9 mouse cellular contexts compared by ENCODE assay signal in genomic region chr9:20973682-20974075, GRCm38 (mm10). TPM values are rescaled to one million over a fixed set of nuclear protein-coding genes. Genes with fewer than 3 reads are reported as not detected.
DNase-seq lines count a peak whose midpoint lies in the region; ATAC-seq and TF ChIP-seq lines count a peak whose summit lies in the region.
"Had no signal": no experiment of that assay in that cellular context is flagged by ENCODE, and none has a peak within 500 bp of the region (broad histone marks: within the 10 kb centered on the region; RNA-seq: fewer than 3 reads in every experiment).

No protein-coding gene starts in this region.

- 52% methylated on average over 6 of the region's 6 CpGs for WGBS in forebrain, embryonic 12.5 days
- WGBS in forebrain, embryonic 16.5 days = 52% methylated on average over 5 of the region's 6 CpGs

- H3K36me3 ChIP-seq in forebrain, embryonic 12.5 days (replicated peaks) = no peaks in the 10 kb centered on the region
- H3K36me3 ChIP-seq in forebrain, embryonic 16.5 days (ENCODE audit: control insufficient read depth, insufficient read depth) = no peaks in the 10 kb centered on the region

- TF ChIP-seq POLR2A in brain, embryonic 14.5 days (IDR thresholded peaks at IDR 0.05; ENCODE audit: borderline replicate concordance, extremely low read depth, insufficient read depth, insufficient read length, poor library complexity, severe bottlenecking) = no peak

- TF ChIP-seq CTCF in brain, embryonic 14.5 days (IDR thresholded peaks at IDR 0.05; ENCODE audit: borderline replicate concordance, extremely low read depth, insufficient read depth, insufficient read length) = no peak

- DNase-seq in brain, embryonic 14.5 days (ENCODE audit: low read depth) = peak; percentile 1
- DNase-seq in heart, postnatal 4 days = peak; percentile 35
- DNase-seq in lung, postnatal 36 days = peak; percentile 47
- no peak for DNase-seq in spleen, adult 12 weeks (ENCODE audit: low spot score)
- DNase-seq in left cerebral cortex, adult 9 months (ENCODE audit: low spot score in 2 of 2) = no peak
- no peak for DNase-seq in right cerebral cortex, postnatal 14 days

- H3K9me3 ChIP-seq in forebrain, embryonic 12.5 days = no peaks in the 10 kb centered on the region
- no peaks in the 10 kb centered on the region for H3K9me3 ChIP-seq in forebrain, embryonic 16.5 days (ENCODE audit: control insufficient read depth, low read length)

- H3K4me2 ChIP-seq in forebrain, embryonic 12.5 days = peak overlapping the region; percentile 6; the same call in 1 of the 2 replicates
- H3K4me2 ChIP-seq in forebrain, embryonic 16.5 days (ENCODE audit: low read length) = no peak overlapping the region

- no peak overlapping the region for H3K9ac ChIP-seq in forebrain, embryonic 12.5 days
- H3K9ac ChIP-seq in forebrain, embryonic 16.5 days (replicated peaks; ENCODE audit: low read depth, low read length) = no peak overlapping the region

- 0 out of 2 replicates have a peak overlapping the region, but pooled peaks have one; percentile 1 for H3K4me3 ChIP-seq in forebrain, embryonic 12.5 days (replicated peaks)
- H3K4me3 ChIP-seq in forebrain, embryonic 16.5 days (replicated peaks; ENCODE audit: low read length) = no peak overlapping the region

- H3K27me3 ChIP-seq in forebrain, embryonic 12.5 days = peaks cover 5% of the 10 kb centered on the region; the same call in 1 of the 2 replicates
- H3K27me3 ChIP-seq in forebrain, embryonic 16.5 days (replicated peaks; ENCODE audit: control insufficient read depth, insufficient read depth, low read length) = no peaks in the 10 kb centered on the region
- H3K27me3 ChIP-seq: CH12.LX had no signal

- no peak for ATAC-seq in forebrain, embryonic 12.5 days (ENCODE audit: low FRiP score)
- no peak for ATAC-seq in forebrain, embryonic 16.5 days

- H3K4me1 ChIP-seq in forebrain, embryonic 12.5 days = peaks cover 32% of the 10 kb centered on the region
- H3K4me1 ChIP-seq in forebrain, embryonic 16.5 days (replicated peaks; ENCODE audit: control insufficient read depth, insufficient read depth, low read length) = peaks cover 21% of the 10 kb centered on the region

- no peak overlapping the region for H3K27ac ChIP-seq in forebrain, embryonic 12.5 days
- H3K27ac ChIP-seq in forebrain, embryonic 16.5 days (ENCODE audit: low read length) = no peak overlapping the region

RNA-seq across cellular contexts. Expression of gene S1pr2, which starts 2.9 kb away (rescaled TPM):
- polyA plus RNA-seq in forebrain, embryonic 12.5 days (2016; fragmentation: Nextera tagmentation; extraction: Ambion mirVana) = 13.1 and 16.5 TPM in 2 replicates
- 7.5 and 7.7 TPM in 2 replicates for polyA plus RNA-seq in forebrain, embryonic 16.5 days (2015; fragmentation: Nextera tagmentation; extraction: Ambion mirVana)
- 4.7 and 6.0 TPM in 2 replicates for polyA plus RNA-seq in brain, embryonic 14.5 days (2012; rRNA removed)
- 10 to 100 TPM in 1 of 2 experiments, 1 to 10 TPM in 1; 8.4 to 11.1 TPM for total RNA-seq in heart, postnatal 4 days (2021)

RNA-seq across cellular contexts. Expression of gene Dnmt1, which starts 14.0 kb away (rescaled TPM):
- polyA plus RNA-seq in forebrain, embryonic 12.5 days (2016; fragmentation: Nextera tagmentation; extraction: Ambion mirVana) = 134 and 153 TPM in 2 replicates
- polyA plus RNA-seq in forebrain, embryonic 16.5 days (2015; fragmentation: Nextera tagmentation; extraction: Ambion mirVana) = 85.3 and 88.9 TPM in 2 replicates
- polyA plus RNA-seq in brain, embryonic 14.5 days (2012; rRNA removed) = 90.1 and 103 TPM in 2 replicates
- total RNA-seq in heart, postnatal 4 days (2021) = 10 to 100 TPM; 66.7 to 68.2 TPM

RNA-seq across cellular contexts. Expression of gene Mrpl4, which starts 28.9 kb away (rescaled TPM):
- polyA plus RNA-seq in forebrain, embryonic 12.5 days (2016; fragmentation: Nextera tagmentation; extraction: Ambion mirVana) = 110 and 111 TPM in 2 replicates
- polyA plus RNA-seq in forebrain, embryonic 16.5 days (2015; fragmentation: Nextera tagmentation; extraction: Ambion mirVana) = 109 and 113 TPM in 2 replicates
- polyA plus RNA-seq in brain, embryonic 14.5 days (2012; rRNA removed) = 81.1 and 85.4 TPM in 2 replicates
- total RNA-seq in heart, postnatal 4 days (2021) = 10 to 100 TPM; 85.7 to 98.0 TPM

RNA-seq across cellular contexts. Expression of gene Icam1, which starts 42.1 kb away (rescaled TPM):
- 3.7 and 3.8 TPM in 2 replicates for polyA plus RNA-seq in forebrain, embryonic 12.5 days (2016; fragmentation: Nextera tagmentation; extraction: Ambion mirVana)
- polyA plus RNA-seq in forebrain, embryonic 16.5 days (2015; fragmentation: Nextera tagmentation; extraction: Ambion mirVana) = 3.3 and 4.5 TPM in 2 replicates
- polyA plus RNA-seq in brain, embryonic 14.5 days (2012; rRNA removed) = 3.0 and 3.9 TPM in 2 replicates
- 1 to 10 TPM; 8.0 to 8.5 TPM for total RNA-seq in heart, postnatal 4 days (2021)

RNA-seq across cellular contexts. Expression of gene Icam4, which starts 55.5 kb away (rescaled TPM):
- polyA plus RNA-seq in forebrain, embryonic 12.5 days (2016; fragmentation: Nextera tagmentation; extraction: Ambion mirVana) = 1.5 and 1.9 TPM in 2 replicates
- polyA plus RNA-seq in forebrain, embryonic 16.5 days (2015; fragmentation: Nextera tagmentation; extraction: Ambion mirVana) = not detected in 2 replicates
- 0.08 and 0.13 TPM in 2 replicates for polyA plus RNA-seq in brain, embryonic 14.5 days (2012; rRNA removed)
- under 1 TPM; 0.27 to 0.93 TPM for total RNA-seq in heart, postnatal 4 days (2021)

Comparison
In these comparisons a context has a peak if more than half of its experiments do, and no peak if none do; other contexts are left out.
1. DNase-seq: peak in brain, embryonic 14.5 days (single experiment), heart, postnatal 4 days (single experiment) and lung, postnatal 36 days (single experiment); none in spleen, adult 12 weeks (single experiment), left cerebral cortex, adult 9 months (0 of 2) and right cerebral cortex, postnatal 14 days (single experiment).